Mouse (Mus musculus) urinary bladder, postnatal 36 days (tissue): ENCODE data around the gene Znrf4.

Experiments used
- DNase-seq, 2 experiments: peaks; one replicate each; pipeline ENCODE4 v3.0.0; 2022; ENCODE audit warnings: low spot score in 2 of 2, mixed read lengths in 1 of 2

Znrf4 gene

DNA sequence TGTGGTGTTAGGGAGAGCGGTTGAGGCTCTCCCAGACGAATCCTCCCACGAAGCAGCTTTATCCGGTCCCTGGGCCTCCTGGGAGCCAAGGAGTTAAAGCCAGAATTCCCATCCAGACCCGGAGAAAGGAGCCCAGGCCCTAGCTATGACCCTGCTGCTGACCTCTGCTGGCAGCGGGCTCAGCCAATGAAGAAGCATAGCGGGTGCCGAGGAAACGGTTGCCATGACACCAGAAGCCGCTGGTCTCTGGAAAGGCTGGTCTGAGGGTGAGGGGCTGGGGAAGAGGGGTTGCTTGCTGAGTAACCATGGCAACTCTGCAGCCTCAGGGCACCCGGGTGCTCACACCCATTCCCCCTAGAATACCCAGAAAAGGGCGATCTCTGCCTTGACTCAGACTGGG lies 24.2 kb downstream of the Znrf4 start:
- no peak for DNase-seq

DNA sequence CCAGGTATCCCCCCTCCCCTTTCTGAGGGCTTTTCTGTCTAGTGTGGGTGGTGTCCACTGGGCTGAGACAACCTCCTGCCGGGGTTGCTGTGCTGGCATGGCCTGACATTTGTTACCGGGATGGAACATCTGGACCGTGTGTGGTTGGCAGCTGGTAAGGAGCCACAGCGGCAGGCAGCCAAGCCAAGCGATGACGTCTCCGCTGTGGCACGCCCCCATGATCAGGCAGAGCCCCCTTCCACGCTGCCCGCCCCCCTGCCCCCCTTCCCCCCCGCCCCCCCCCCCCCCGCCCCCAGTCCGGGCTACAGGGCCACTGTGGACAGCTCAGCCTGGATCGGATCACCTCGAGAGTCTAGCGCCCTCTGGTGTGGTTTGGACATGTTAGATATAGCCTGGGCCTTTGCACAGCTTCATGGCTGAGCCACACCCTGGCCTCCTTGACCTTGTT lies 24.8 kb downstream of the Znrf4 start:
- DNase-seq = no peak

DNA sequence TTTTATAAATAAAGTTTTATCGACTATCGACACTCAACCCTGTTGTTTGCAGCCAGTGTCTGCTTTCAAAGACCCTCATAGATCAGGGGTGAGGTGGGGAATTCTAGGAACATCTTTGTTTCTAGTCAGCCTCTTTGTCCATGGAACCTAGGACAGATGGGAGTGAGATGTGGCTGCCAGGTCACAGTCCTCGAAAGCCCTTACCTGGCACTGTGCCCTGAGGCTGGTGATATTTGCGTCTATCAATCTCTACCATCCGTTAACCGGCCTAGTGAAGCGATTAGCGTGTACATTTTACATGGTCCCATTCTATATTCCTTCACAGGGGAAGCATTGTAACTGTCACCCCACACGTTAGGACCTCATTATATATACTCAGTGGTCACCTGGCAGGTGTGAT lies 26.3 kb downstream of the Znrf4 start:
- DNase-seq = no peak

DNA sequence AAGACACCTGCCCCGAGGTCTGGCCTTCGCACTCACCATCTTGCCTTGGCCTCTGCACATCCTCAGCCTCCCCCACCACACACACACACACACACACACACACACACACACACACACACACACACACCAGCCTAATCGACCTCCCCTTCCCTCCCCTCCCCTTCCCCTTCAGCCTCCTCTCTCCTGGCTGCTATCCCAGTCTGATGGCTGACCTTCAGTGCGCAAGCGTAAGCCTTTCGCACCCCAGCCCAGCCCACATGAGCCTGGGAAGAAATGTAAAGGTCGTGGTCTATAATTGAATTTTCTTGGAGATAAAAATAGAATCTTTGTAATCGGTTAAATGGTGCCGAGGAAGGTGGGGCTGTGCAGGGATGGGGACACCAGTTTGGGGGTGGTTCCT lies 27.1 kb downstream of the Znrf4 start:
- DNase-seq = no peak

DNA sequence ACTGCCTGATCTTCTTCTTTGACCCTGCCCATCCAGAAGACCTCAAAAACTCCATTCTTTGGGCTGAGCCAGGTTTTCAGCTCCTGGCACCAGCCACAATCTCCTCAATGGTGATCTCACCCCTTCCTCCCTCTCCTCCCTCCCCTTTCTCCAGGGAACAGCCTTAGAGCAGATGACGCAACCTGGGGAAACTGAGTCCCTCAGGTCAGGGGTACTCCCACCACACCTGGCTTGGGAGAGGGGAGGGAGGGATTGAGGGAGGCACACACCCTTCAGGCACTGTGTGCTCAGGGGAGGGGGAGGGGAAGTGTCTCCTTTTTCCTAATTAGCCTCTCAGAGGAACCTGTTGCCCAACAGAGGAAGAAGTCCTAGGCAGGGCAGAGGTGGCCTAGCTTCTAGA lies 29.6 kb downstream of the Znrf4 start:
- DNase-seq = no peak

DNA sequence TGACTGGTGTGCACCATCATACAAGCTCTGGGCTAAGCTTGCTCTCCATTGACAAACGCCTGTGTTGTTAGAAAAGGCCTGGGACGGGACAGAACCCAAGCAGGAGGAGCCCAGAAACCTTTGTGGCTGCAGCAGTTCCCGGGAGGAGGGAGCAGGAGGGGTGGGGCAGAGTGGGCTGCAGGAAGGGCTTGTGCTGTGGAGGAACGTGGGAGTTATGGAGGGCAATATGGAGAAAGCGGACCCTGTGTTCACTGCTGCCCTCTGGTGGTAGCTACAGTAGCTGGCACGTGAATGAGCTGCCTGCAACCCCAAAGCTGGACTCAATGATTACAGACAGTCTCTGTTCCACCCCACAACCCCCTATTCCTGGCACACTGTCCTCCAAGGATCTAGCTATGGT lies 32.9 kb downstream of the Znrf4 start:
- peak; percentile 63 to 76 for DNase-seq

DNA sequence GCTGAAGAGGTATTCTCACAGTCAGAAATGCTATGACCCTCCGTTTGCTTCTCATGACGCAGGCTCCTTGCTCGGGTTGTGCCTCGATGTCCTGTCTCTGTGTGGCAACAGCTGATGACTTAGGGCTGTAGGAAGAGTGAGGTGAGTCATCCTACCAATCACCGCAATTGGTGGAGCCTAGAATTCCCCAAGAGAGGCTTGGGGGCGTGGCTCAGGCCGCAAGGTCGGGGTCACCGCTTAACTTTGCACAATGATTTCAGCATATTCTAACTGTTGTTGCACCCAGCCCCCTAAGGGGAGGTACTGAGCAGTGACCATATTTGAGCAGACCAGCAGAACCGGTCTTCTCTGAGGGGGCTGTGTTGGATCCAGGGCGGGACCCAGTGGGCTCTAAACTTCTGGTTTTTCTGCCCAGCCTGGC lies 34.0 kb downstream of the Znrf4 start:
- peak in 1 of 2 experiments; percentile 62 for DNase-seq

DNA sequence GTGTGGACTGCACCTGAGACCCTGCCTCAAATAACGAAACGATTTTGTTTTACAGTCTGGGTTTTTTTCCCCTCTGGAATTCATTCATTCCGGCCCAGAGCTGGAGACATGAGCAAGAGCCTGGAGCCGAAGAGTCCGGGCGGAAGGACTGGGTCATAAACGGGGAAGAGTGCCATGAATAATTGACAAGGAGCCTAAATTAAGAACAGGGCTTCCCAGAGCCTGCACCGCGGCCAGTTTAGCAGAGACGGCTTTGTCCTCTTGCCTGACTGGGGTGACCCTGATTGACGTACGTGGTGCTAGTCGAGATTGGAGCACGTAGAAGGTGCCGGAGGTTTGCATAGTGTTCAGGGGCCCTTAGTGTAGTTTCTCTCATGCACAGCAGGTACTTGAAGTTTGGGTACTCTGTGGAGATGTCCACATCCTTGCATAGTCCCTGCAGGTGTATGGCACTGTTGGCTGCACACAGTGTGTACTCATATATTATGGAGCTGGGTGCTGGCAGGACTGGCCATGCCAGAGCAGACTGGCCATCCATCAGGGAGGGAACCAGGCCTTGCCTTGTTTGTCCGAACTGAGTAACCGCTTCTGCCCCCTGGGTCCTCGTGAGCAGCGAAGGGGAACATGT lies 34.9 kb downstream of the Znrf4 start:
- no peak for DNase-seq

DNA sequence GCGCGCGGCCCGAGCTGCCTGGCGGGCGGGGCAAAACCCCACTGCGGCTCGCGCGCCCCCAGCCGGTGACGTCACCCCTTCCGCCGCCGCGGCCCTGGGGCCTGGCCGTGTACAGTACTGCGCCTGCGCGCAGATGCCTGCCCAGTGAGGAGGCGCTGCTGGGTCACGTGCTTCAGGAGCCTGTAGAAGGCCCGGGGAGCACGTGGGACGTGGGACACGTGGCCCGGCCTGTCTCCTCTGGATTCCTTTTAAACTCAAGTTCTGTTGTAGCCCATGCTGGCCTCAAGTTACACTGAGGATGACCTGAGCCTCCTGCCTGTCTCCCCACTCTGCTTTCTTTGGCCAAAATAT lies 35.9 kb downstream of the Znrf4 start, which contains the start of gene Ptprs:
Gene Ptprs (minus strand): TSS at position 82 of the 351 bp plus-strand sequence.
- DNase-seq = peak; percentile 84 to 90

DNA sequence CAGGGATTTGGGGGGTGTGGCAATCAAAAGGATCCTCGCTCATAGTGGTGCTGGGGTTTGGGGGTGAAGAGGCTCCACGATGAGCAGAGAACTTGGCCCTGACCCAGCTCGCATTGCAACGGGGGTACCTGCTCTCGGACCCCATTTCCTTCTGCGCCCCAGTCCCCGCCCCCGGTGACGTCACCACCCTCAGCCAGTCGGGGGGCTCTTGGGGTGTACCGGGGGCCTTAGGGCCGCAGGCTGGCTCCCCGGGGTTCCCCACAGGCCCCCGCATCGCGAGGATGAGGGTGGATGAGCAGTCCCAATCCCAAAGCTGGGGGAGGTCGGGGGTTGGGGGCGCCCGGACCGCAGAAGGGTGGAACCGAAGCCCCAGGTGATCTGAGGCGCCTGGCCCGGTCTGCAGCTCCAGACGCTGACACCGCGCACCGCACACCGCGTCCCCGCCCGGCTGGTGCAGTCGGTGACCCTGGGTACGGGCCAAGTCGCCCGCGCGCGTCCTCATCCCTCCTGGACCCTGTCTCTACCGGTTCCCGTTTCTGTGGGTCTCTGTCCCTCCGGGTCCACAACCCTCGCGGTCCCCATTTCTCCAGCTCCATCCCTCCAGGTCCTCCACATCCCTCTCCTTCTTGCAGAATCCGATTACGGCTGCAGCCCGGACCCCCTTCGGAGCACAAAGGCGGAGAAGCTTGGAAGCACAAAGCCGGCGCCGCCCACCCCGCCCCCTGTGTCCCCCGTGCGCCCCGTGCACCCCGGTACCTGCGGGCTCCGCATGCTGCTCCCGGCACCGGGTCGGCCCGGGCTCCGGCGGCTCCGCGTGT lies 36.4 kb downstream of the Znrf4 start:
- DNase-seq = peak in 1 of 2 experiments; percentile 16

DNA sequence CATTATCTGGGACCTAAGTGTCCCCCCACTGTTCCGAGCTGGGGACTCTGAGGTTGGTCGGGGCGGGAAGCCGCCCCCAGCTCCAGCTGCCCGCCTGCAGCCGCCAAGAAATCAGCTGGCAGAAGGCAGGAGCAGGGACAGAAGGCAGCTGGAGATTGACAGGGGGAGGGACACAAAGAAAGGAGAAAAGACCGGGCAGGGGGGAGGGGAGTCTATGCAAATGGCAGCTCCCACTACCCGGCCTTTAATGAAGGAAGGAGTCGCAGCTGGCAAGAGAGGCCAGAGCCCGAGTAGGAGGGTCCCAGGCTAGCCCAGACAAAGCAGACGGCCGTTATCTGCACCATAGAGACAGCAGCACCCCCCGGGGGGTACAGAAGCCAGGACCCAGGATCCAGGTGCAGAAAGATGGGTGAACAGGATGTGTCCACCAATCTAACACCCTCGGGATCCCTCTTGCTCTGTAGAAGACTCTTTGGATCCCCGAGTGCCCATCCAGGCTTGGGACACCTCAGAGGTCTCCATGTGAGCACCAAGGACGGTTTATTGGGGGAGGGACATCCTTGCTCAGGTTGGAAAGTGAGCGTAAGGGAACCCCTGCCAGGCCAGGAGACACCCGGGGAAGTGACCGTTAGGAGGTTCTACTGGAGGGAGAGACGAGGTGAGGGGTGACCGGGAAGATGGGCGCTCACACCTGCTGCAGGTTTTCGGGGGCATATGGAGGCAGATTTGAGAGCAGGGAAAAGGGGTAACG lies 37.2 kb downstream of the Znrf4 start:
- no peak for DNase-seq

DNA sequence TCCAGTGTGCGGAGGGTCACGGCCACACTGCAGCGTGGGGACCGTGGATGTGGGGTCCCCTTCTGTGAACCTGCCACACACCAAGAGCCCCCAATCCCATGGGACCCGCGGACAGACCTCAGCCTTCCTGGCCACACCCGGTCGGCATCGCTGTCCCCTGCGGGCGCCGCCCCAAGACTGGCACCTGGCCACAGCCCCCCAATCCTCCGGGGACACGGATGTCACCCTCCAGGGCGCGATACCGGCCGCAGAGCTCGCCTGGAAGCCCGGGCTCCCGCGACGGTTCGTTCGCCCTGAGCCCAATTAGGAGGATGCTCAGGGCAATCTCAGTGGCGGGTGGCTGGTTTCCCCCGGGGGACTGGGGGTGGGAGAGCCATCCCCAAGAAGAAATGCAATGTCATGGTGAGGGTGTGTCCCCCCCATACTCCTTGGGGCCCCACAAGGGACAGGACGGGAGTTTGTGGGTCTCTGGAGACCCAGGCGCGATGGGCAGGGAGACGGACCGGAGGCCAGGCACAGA lies 37.9 kb downstream of the Znrf4 start:
- DNase-seq = no peak

DNA sequence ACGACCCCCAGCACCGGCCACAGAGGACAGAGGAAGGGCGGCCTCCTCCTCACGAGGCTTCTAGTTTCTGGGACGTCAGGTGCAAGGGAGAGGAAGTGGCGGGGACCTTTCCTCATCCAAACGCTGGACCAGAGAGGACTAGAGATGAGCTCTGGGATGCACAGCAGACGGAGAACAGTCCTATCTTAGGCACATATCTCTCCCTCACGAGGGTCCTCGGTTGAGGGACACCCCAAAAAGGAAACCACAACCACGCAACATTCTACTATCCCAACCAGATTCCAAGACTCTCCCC lies 38.7 kb downstream of the Znrf4 start:
- no peak for DNase-seq

DNA sequence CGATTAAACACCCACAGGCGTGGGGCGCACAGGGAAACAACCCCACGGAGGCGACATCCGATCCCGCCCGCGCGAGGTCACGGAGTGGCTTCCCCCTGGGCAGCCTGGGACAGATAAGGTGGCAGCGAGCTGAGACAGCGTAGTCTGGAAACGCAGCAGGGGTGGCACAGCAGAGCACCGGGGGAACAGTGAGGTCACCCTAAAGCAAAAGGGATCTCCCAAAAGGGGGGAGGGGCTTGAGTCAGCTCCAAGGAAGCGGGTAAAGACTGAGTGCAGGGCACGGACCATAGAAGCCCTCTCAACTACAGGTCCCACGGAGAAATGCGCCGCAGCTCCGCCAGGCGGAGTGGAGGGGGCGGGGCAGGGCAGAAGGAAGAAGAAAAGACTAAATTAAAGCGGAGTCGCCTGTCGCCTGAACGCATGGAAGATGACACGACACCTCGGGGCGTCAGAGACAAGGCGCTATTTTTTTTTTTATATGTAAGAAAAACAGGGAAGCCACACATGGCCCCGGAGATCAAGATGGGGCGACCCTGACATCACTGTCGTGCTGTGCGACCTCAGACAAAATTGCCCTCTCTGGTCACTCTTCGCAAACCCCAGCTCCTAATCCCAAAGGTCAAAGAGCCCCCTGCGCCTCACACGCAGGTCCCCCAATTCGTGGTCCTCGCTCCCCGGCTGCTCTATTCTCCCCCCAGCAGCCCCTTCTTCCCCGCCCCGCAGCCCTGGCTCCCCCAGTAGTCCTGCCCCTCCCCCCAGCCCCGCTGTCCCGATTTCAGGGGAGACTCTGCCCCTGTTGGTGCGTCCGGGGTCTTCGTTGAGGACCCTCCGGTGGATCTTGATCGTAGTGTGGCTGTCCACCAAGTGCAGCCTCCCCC lies 39.3 kb downstream of the Znrf4 start:
- DNase-seq = peak in 1 of 2 experiments; percentile 59

DNA sequence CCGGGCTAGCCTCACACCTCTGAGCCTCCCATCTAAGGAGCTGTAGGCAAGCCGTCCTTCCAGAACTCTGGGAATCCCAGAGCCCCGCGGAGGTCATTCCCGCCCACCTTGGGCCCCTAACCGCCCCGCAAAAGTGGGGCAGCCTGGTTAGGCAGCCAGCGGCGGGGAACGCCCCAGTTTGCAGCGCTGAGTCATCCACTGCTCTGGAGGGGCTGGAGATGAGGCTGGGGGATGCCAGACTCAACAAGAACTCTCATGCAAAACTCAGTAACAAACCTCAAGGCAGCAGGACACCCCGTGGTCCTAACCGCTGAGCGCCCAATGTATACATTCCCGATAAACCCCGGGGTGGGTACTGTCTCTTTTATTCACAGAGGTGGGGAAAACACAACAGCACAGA lies 40.1 kb downstream of the Znrf4 start:
- DNase-seq = no peak

DNA sequence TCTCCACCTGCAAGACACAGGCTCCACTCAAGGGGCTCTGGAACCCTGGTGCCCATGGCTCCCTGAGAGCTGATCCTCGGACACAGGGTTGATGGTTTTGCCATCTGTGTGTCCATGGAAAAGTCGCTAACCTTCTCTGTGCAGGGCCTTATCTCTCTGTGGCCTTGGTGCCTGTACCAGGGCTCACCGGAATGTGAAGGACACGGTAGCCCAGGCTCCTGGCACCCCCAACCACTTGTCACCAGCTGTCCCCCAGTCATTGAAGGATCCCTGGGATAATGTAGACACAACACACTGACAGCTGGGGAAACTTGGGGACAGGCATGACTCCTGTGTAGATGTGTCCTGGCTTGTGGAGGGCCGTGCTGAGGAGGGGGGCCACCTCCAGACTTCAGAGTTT lies 41.1 kb downstream of the Znrf4 start:
- DNase-seq = no peak

DNA sequence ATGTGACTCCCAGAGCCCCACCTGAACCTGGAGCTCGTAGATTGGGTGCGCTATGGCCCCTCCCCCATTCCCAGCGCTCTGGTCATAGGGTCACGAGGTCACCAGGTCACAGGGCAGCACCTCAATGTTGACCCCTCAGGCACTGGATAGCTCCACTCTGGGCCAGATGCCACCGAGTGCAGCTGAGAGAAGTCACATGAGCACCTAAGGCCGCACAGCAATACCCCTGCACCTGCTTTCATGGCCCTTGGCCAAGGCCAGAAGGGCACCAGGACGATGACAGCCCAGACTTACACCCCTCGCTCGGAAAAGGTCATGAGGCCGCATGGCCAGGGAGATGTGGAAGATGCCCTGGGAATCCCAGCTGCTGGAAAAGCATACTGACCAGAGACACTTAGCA lies 41.7 kb downstream of the Znrf4 start:
- DNase-seq = no peak

DNA sequence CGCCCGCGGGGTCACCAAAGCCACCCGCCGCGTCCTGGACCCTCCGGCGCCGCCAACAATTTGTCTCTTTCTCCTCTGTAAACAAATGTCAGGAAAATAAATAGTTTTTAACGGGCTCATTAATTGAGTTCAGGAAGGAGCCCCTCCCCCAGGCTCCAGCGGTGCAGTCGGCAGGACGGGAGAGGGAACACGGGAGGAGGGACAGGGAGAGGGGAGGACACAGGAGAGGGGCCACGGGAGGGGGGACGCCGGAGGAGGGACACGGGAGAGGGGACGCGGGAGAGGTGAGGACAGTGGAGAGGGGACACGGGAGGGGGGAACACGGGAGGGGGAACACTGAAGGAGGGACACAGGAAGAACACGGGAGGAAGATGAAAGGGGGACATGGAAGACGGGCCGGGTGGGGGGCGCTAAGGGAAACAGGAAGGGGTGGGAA lies 42.2 kb downstream of the Znrf4 start:
- no peak for DNase-seq

DNA sequence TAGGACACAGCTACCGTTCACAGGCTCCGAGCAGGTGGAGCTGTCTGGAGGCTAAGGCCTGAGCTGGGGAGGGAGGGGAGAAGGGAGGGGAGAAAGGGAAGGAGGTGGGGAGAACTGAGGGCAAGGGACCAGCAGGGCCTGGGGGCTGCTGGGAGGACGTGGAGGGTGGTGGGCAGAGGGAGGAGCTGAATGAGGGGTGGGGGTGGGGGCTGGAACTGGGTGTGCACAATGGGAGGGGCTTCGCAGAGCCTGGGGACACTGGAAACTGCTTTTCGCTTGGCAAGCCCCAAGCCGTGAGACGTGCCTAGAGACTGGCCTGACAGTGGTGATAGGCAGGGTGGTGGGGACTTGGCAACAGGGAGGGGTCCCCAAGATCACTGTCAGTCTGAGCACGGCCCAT lies 43.0 kb downstream of the Znrf4 start:
- no peak for DNase-seq

DNA sequence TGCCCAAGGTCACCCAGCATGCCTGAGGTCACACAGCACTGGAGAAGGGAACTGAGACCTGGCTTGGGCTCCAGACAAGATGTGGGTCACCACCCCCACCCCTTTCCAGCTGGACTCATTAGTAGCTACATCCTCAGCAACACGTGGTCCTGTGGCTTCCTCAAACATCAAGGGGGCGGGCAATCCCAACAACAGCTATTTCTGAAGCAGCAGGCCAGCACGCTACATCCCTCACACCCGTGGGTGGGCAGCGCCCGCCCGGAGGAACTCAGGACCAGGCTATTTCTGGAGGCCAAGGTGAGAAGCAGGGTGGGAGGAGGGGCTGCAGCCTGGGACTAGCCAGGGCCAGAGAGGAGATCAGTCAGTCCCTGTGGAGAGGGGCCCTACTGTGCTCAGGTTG lies 43.4 kb downstream of the Znrf4 start:
- DNase-seq = no peak

DNA sequence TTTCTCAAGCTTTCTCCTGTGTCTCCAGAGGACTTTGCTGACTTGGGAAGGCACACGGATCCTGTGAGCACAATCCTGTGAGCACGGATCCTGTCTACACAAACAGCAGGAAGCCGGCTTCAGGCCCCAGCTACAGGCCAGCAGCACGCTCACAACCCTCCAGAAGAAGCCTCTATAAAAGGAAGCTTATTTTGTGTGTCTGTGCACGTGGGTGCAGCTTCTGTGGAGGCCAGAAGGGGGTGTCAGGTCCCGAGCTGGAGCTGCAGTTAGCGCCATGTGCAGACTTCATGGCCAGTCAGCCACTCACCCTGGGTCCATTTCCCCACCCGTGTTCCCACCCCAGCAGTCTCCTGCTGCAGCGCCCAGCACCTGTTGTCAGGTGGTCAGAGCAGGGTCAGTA lies 43.9 kb downstream of the Znrf4 start:
- no peak for DNase-seq

DNA sequence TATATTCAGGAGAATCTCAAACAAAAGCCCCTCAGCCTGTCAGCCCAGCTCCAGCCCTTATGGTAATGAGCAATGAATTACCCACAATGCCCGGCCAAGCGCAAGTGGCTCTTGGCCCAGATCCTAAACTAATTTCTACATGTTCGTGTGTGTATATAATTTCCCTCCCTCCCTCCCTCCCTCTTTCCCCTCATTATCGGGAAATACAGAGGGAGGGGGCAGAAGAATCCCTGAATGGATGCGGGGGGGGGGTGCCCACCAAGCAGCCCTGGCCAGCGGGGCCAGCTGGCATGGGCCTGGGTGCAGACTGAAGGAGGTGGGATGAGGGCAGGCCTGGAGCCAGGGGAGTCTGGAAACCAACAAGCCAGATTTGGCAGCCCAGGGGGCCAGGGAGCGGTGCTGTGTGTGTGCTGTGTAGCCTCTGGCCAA lies 44.8 kb downstream of the Znrf4 start:
- DNase-seq = peak in 1 of 2 experiments; percentile 24
